In genomic region chr19:28519296-28519695, GRCm38 (mm10) we compare ENCODE assay signal across 32 mouse cellular contexts.
DNase-seq lines count a peak whose midpoint lies in the region; ATAC-seq and TF ChIP-seq lines count a peak whose summit lies in the region.
"Had no signal": no experiment of that assay in that cellular context is flagged by ENCODE, and none has a peak within 500 bp of the region (broad histone marks: within the 10 kb centered on the region; RNA-seq: fewer than 3 reads in every experiment).

No protein-coding gene starts in this region.

- H3K4me2 ChIP-seq in limb, embryonic 14.5 days (replicated peaks; ENCODE audit: low read depth, low read length, severe bottlenecking), result no peak overlapping the region
- H3K4me2 ChIP-seq: embryonic facial prominence, embryonic 12.5 days; forebrain, embryonic 15.5 days; heart, embryonic 12.5 days; hindbrain, embryonic 13.5 days; midbrain, embryonic 13.5 days; neural tube, embryonic 13.5 days had no signal

- no peaks in the 10 kb centered on the region for H3K27me3 ChIP-seq in limb, embryonic 14.5 days (ENCODE audit: control insufficient read depth, insufficient read depth, low read length)
- no peaks in the 10 kb centered on the region for H3K27me3 ChIP-seq in limb, embryonic 10.5 days (ENCODE audit: low read depth, poor library complexity, severe bottlenecking)
- H3K27me3 ChIP-seq: forebrain, embryonic 15.5 days; heart, embryonic 12.5 days; hindbrain, embryonic 13.5 days; midbrain, embryonic 13.5 days; neural tube, embryonic 13.5 days had no signal

- peaks cover 26% of the 10 kb centered on the region for H3K4me1 ChIP-seq in limb, embryonic 14.5 days (ENCODE audit: control insufficient read depth, insufficient read depth, low read length)
- H3K4me1 ChIP-seq in limb, embryonic 10.5 days, result peaks cover 23% of the 10 kb centered on the region
- H3K4me1 ChIP-seq: forebrain, embryonic 15.5 days; midbrain, embryonic 13.5 days; neural tube, embryonic 13.5 days had no signal

- TF ChIP-seq POLR2A in limb, embryonic 14.5 days (IDR thresholded peaks at IDR 0.05; ENCODE audit: borderline replicate concordance, extremely low read depth, insufficient read depth, insufficient read length), result no peak

- H3K9ac ChIP-seq in limb, embryonic 14.5 days (ENCODE audit: low read depth, low read length, severe bottlenecking), result no peak overlapping the region
- H3K9ac ChIP-seq: embryonic facial prominence, embryonic 12.5 days; forebrain, embryonic 15.5 days; heart, embryonic 12.5 days; hindbrain, embryonic 13.5 days; liver, embryonic 14.5 days; midbrain, embryonic 13.5 days; neural tube, embryonic 13.5 days had no signal

- H3K9me3 ChIP-seq in limb, embryonic 14.5 days (ENCODE audit: control insufficient read depth, low read length), result no peaks in the 10 kb centered on the region
- H3K9me3 ChIP-seq in limb, embryonic 10.5 days (replicated peaks), result no peaks in the 10 kb centered on the region
- H3K9me3 ChIP-seq: embryonic facial prominence, embryonic 12.5 days; forebrain, embryonic 10.5 days; forebrain, embryonic 15.5 days; heart, embryonic 12.5 days; hindbrain, embryonic 13.5 days; midbrain, embryonic 13.5 days; neural tube, embryonic 13.5 days had no signal

- peak; percentile 60 for DNase-seq in heart, adult 11 months
- no peak for DNase-seq in heart, adult 9 months (ENCODE audit: low spot score in 2 of 2)
- DNase-seq in limb, embryonic 14.5 days (ENCODE audit: low spot score), result peak; percentile 63
- no peak for DNase-seq in limb, embryonic 10.5 days (ENCODE audit: low spot score)
- peak; percentile 51 for DNase-seq in kidney, postnatal 10 days
- no peak for DNase-seq in embryo, embryonic 11 days
- DNase-seq in cerebellum, adult 18-20 months, result no peak
- DNase-seq: adrenal gland, postnatal 36 days; cerebellum, adult 2 months; cerebellum, postnatal 25 days; gastrocnemius, postnatal 25 days; heart, adult 18-20 months; heart, postnatal 4 days; layer of hippocampus, postnatal 36 days; left cerebral cortex, postnatal 4 days; liver; lung, adult 2 months; lung, postnatal 10 days; right cerebral cortex, postnatal 4 days; thymus, adult 18-20 months; thymus, postnatal 25 days had no signal

- no peak overlapping the region for H3K4me3 ChIP-seq in limb, embryonic 14.5 days (replicated peaks; ENCODE audit: low read length)
- no peak overlapping the region for H3K4me3 ChIP-seq in limb, embryonic 10.5 days
- H3K4me3 ChIP-seq: embryonic facial prominence, embryonic 12.5 days; forebrain, embryonic 10.5 days; forebrain, embryonic 15.5 days; heart, embryonic 12.5 days; hindbrain, embryonic 13.5 days; midbrain, embryonic 13.5 days; neural tube, embryonic 13.5 days had no signal

- no peaks in the 10 kb centered on the region for H3K36me3 ChIP-seq in limb, embryonic 14.5 days (ENCODE audit: control insufficient read depth, insufficient read depth, low read length)
- H3K36me3 ChIP-seq in limb, embryonic 10.5 days, result no peaks in the 10 kb centered on the region
- H3K36me3 ChIP-seq: embryonic facial prominence, embryonic 12.5 days; forebrain, embryonic 10.5 days; forebrain, embryonic 15.5 days; heart, embryonic 12.5 days; hindbrain, embryonic 13.5 days; midbrain, embryonic 13.5 days; neural tube, embryonic 13.5 days had no signal

- no peak for ATAC-seq in limb, embryonic 14.5 days (ENCODE audit: low FRiP score, low read depth)
- ATAC-seq: CD4-positive, CD25-positive, alpha-beta regulatory T cell, adult 4 months; forebrain, embryonic 15.5 days; intestine, postnatal 0 days; midbrain, embryonic 13.5 days had no signal

- 61% methylated on average over 3 of the region's 3 CpGs for WGBS in limb, embryonic 14.5 days
- 89% methylated on average over 3 of the region's 3 CpGs for WGBS in limb, embryonic 10.5 days

- H3K27ac ChIP-seq in limb, embryonic 14.5 days (replicated peaks; ENCODE audit: low read depth, low read length), result no peak overlapping the region
- no peak overlapping the region for H3K27ac ChIP-seq in limb, embryonic 10.5 days
- H3K27ac ChIP-seq: embryonic facial prominence, embryonic 12.5 days; forebrain, embryonic 10.5 days; forebrain, embryonic 15.5 days; hindbrain, embryonic 13.5 days; liver, embryonic 14.5 days; macrophage; midbrain, embryonic 13.5 days; neural tube, embryonic 13.5 days had no signal

Comparison
In these comparisons a context has a peak if more than half of its experiments do, and no peak if none do; other contexts are left out.
1. DNase-seq: peak in heart, adult 11 months (single experiment), limb, embryonic 14.5 days (single experiment) and kidney, postnatal 10 days (single experiment); none in heart, adult 9 months (0 of 2), limb, embryonic 10.5 days (single experiment), embryo, embryonic 11 days (single experiment) and cerebellum, adult 18-20 months (0 of 2).